Mouse (Mus musculus) embryonic facial prominence, embryonic 11.5 days (tissue): Measurements from ENCODE around the gene Prmt8. TPM values are rescaled to one million over a fixed set of nuclear protein-coding genes. Genes with fewer than 3 reads are reported as not detected.

Experiments
- ATAC-seq: fragments of 200-750 bp; cut with Nextera tagmentation; replicated peaks from 2 replicates; pipeline ENCODE4 v1.8.0; 2017; ENCODE audit warnings: low read depth; ENCODE audit not compliant: insufficient number of reproducible peaks, low FRiP score, low TSS enrichment
- DNase-seq: peaks from one replicate; pipeline ENCODE4 v3.0.0-alpha.2; 2015; ENCODE audit warnings: low spot score
- H3K27ac ChIP-seq: fragments of 300-500 bp; sonication (generic); replicated peaks from 2 replicates; pipeline ENCODE4 v1.5.1; 2014; ENCODE audit warnings: mild to moderate bottlenecking, low read depth, low read length, control low read depth
- H3K27me3 ChIP-seq: fragments of 300-500 bp; sonication (generic); 2 replicates; pipeline ENCODE4 v1.6.1; 2014; ENCODE audit warnings: mild to moderate bottlenecking, low read length, moderate library complexity, mixed read lengths; ENCODE audit not compliant: control insufficient read depth, insufficient read depth
- H3K36me3 ChIP-seq: fragments of 300-500 bp; sonication (generic); replicated peaks from 2 replicates; pipeline ENCODE4 v1.6.1; 2014; ENCODE audit warnings: low read depth, mild to moderate bottlenecking, low read length, moderate library complexity, mixed read lengths; ENCODE audit not compliant: control insufficient read depth, insufficient read depth
- H3K4me1 ChIP-seq: fragments of 300-500 bp; sonication (generic); 2 replicates; pipeline ENCODE4 v1.6.1; 2014; ENCODE audit warnings: low read length, mixed read lengths; ENCODE audit not compliant: control insufficient read depth, insufficient read depth
- H3K4me2 ChIP-seq: fragments of 300-500 bp; sonication (generic); 2 replicates; pipeline ENCODE4 v1.6.1; 2014; ENCODE audit warnings: low read depth, mild to moderate bottlenecking, control low read depth, low read length, moderate library complexity
- H3K4me3 ChIP-seq: fragments of 300-500 bp; sonication (generic); 2 replicates; pipeline ENCODE4 v1.5.1; 2014; ENCODE audit warnings: low read depth, low read length, control low read depth
- H3K9ac ChIP-seq: fragments of 300-500 bp; sonication (generic); replicated peaks from 2 replicates; pipeline ENCODE4 v1.6.1; 2014; ENCODE audit warnings: mild to moderate bottlenecking, control low read depth, low read length
- H3K9me3 ChIP-seq: fragments of 300-500 bp; sonication (generic); replicated peaks from 2 replicates; pipeline ENCODE4 v1.6.1; 2016; ENCODE audit warnings: mild to moderate bottlenecking, low read length, inconsistent platforms, mixed read lengths; ENCODE audit not compliant: control insufficient read depth
- WGBS: fragments of 180-500 bp; shearing (Covaris S2); extraction: QIAGEN DNeasy Blood & Tissue Kit; methylation state at CpG from one replicate; pipeline ENCODE4 v1.1.7; 2014; 5-methylcytosine and 5-hydroxymethylcytosine counted together
- polyA plus RNA-seq: library from polyadenylated mRNA; unstranded; fragments of >200 nt; fragmentation: Nextera tagmentation; extraction: Ambion mirVana; gene quantifications from 2 replicates; pipeline ENCODE4 v1.2.1, GENCODE M21; 2014

The Prmt8 gene
- polyA plus RNA-seq, 1 experiment from 2014 or later, result 4.6 TPM

GRCm38 (mm10) chr6:127767201-127767705 lies 2.0 kb downstream of the Prmt8 start:
- 3% methylated on average over 18 of the region's 18 CpGs for WGBS
- no peaks in the 10 kb centered on the region for H3K36me3 ChIP-seq
- ATAC-seq, result peak; percentile 8; the same call in 1 of the 2 replicates
- H3K4me3 ChIP-seq, result peak overlapping the region; percentile 46
- no peaks in the 10 kb centered on the region for H3K9me3 ChIP-seq
- H3K4me2 ChIP-seq, result peak overlapping the region; percentile 93
- no peak overlapping the region for H3K27ac ChIP-seq
- peaks cover 3% of the 10 kb centered on the region for H3K4me1 ChIP-seq
- DNase-seq, result no peak
- H3K9ac ChIP-seq, result peak overlapping the region; percentile 13; the same call in 1 of the 2 replicates
- H3K27me3 ChIP-seq, result peaks cover 56% of the 10 kb centered on the region

- under 1% methylated on average over 28 of the region's 28 CpGs for WGBS
- Histone ChIP-seq H3K36me3 (no peaks in the 10 kb centered on the region), H3K27me3 (peaks cover 56% of the 10 kb centered on the region), H3K27ac (no peak overlapping the region), H3K4me2 (peak overlapping the region; percentile 93), H3K4me3 (peak overlapping the region; percentile 46), H3K4me1 (peaks cover 3% of the 10 kb centered on the region), H3K9ac (no peak overlapping the region), H3K9me3 (no peaks in the 10 kb centered on the region)
- DNase-seq (peak; percentile 35), ATAC-seq (no peak)
Observed at GRCm38 (mm10) chr6:127766641-127767200, 2.6 kb downstream of the Prmt8 start.

- Histone ChIP-seq H3K4me1 (peaks cover 3% of the 10 kb centered on the region), H3K9me3 (no peaks in the 10 kb centered on the region), H3K27me3 (peaks cover 54% of the 10 kb centered on the region), H3K4me2 (peak overlapping the region; percentile 93), H3K9ac (no peak overlapping the region), H3K27ac (no peak overlapping the region), H3K4me3 (no peak overlapping the region), H3K36me3 (no peaks in the 10 kb centered on the region)
- ATAC-seq, result no peak
- 10% methylated on average over 9 of the region's 11 CpGs for WGBS
- no peak for DNase-seq
Observed at GRCm38 (mm10) chr6:127766041-127766604, 3.1 kb downstream of the Prmt8 start.

GRCm38 (mm10) chr6:127765573-127765972 lies 3.7 kb downstream of the Prmt8 start:
- H3K4me1 ChIP-seq, result peaks cover 3% of the 10 kb centered on the region
- H3K36me3 ChIP-seq, result no peaks in the 10 kb centered on the region
- no peak overlapping the region for H3K9ac ChIP-seq
- WGBS, result 46% methylated on average over 5 of the region's 5 CpGs
- peaks cover 49% of the 10 kb centered on the region for H3K27me3 ChIP-seq
- H3K4me3 ChIP-seq, result no peak overlapping the region
- no peak overlapping the region for H3K4me2 ChIP-seq
- ATAC-seq (no peak), DNase-seq (no peak)
- H3K9me3 ChIP-seq, result no peaks in the 10 kb centered on the region
- H3K27ac ChIP-seq, result no peak overlapping the region

- no peak; the same call in 1 of the 2 replicates for ATAC-seq
- H3K27ac ChIP-seq, result no peak overlapping the region
Observed at GRCm38 (mm10) chr6:127758264-127758663, 11.0 kb downstream of the Prmt8 start.

GRCm38 (mm10) chr6:127757667-127758167 lies 11.6 kb downstream of the Prmt8 start:
- H3K36me3 ChIP-seq, result no peaks in the 10 kb centered on the region

More at GRCm38 (mm10) chr6:127758264-127758663, 11.0 kb downstream of the Prmt8 start:
- H3K27me3 ChIP-seq, result no peaks in the 10 kb centered on the region
- WGBS, result 47% methylated on average over 4 of the region's 4 CpGs
- no peak overlapping the region for H3K4me2 ChIP-seq
- H3K36me3 ChIP-seq, result no peaks in the 10 kb centered on the region
- H3K9me3 ChIP-seq, result no peaks in the 10 kb centered on the region
- H3K4me3 ChIP-seq, result no peak overlapping the region
- no peak for DNase-seq
- no peaks in the 10 kb centered on the region for H3K4me1 ChIP-seq
- H3K9ac ChIP-seq, result no peak overlapping the region

GRCm38 (mm10) chr6:127756856-127757255 lies 12.4 kb downstream of the Prmt8 start:
- Histone ChIP-seq H3K36me3 (no peaks in the 10 kb centered on the region), H3K4me1 (no peaks in the 10 kb centered on the region), H3K4me2 (no peak overlapping the region), H3K27ac (no peak overlapping the region), H3K27me3 (no peaks in the 10 kb centered on the region), H3K9me3 (no peaks in the 10 kb centered on the region), H3K4me3 (no peak overlapping the region), H3K9ac (no peak overlapping the region)
- DNase-seq (no peak), ATAC-seq (no peak)
- WGBS, result 53% methylated on average over 12 of the region's 12 CpGs

More at GRCm38 (mm10) chr6:127757667-127758167, 11.6 kb downstream of the Prmt8 start:
- no peaks in the 10 kb centered on the region for H3K9me3 ChIP-seq
- H3K27me3 ChIP-seq, result no peaks in the 10 kb centered on the region
- no peak; the same call in 1 of the 2 replicates for ATAC-seq
- H3K9ac ChIP-seq, result no peak overlapping the region
- H3K27ac ChIP-seq, result no peak overlapping the region
- H3K4me1 ChIP-seq, result no peaks in the 10 kb centered on the region
- no peak overlapping the region for H3K4me3 ChIP-seq
- 73% methylated on average over 5 of the region's 5 CpGs for WGBS
- DNase-seq, result no peak
- H3K4me2 ChIP-seq, result no peak overlapping the region

GRCm38 (mm10) chr6:127753228-127753627 lies 16.0 kb downstream of the Prmt8 start:
- no peaks in the 10 kb centered on the region for H3K27me3 ChIP-seq
- H3K27ac ChIP-seq, result no peak overlapping the region
- DNase-seq, result no peak
- no peak overlapping the region for H3K4me2 ChIP-seq
- no peak for ATAC-seq
- 71% methylated on average over 6 of the region's 6 CpGs for WGBS
- H3K9me3 ChIP-seq, result no peaks in the 10 kb centered on the region
- no peaks in the 10 kb centered on the region for H3K4me1 ChIP-seq
- no peak overlapping the region for H3K4me3 ChIP-seq
- H3K36me3 ChIP-seq, result no peaks in the 10 kb centered on the region
- no peak overlapping the region for H3K9ac ChIP-seq
